Mouse (Mus musculus) CD4-positive, CD25-positive, alpha-beta regulatory T cell, adult 2 months (primary cell): ENCODE measurements at regions not wholly inside any gene's neighbourhood (a gene's known extent, or its start where the extent isn't known, plus 50 kb on each side); places are given as distances from the start of the nearest gene placed in this dataset.

ENCODE experiments used
- DNase-seq: peaks from one replicate; pipeline ENCODE4 v3.0.0-alpha.2; 2012; ENCODE audit warnings: low read depth, low spot score

DNA sequence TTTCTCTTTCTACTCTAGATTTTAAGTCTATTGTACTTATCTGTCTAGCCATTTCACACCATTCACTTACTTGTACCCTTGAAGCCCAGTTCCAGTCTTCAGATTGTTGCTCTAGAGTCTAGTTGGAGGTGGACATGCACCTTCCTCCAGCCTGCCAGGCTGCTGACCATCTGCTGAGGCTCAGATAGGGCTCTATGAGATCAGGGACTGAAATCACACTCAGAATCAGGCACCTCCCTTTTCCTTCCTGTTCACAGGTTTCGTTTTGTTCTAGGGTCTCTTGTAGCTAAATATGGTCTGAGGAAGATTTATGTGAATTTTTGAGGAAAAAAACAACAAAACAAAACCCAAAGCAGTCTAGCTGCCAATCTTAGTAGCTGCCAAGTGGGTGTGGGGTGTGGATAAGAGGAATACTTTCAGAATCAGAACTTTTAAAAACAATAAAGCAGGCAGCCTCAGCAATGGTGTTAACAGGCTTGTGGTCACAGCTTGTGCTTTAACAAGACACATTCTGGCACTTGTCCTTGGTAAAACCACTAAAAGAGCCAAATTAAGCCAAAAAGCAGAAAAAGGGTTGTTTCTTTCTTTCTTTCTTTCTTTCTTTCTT is 225.9 kb upstream of the Gvin1 start:
- peak; percentile 53 for DNase-seq
